In genomic region chr4:151933505-151934214, GRCm38 (mm10) we compare ENCODE assay signal across 7 mouse cellular contexts. TPM values are rescaled to one million over a fixed set of nuclear protein-coding genes. Genes with fewer than 3 reads are reported as not detected.
A peak's percentile ranks its signal among the peaks of the same experiment; 100 is the strongest.
DNase-seq lines count a peak whose midpoint lies in the region; ATAC-seq and TF ChIP-seq lines count a peak whose summit lies in the region.

TSS of gene Dnajc11 (plus strand) at chr4:151933691.

- TF ChIP-seq POLR2A in small intestine, adult 2 months (IDR thresholded peaks at IDR 0.05; ENCODE audit: low read depth, low read length), result peak; percentile 31; the same call in 1 of the 2 replicates

- no peaks in the 10 kb centered on the region for H3K36me3 ChIP-seq in intestine, postnatal 0 days (ENCODE audit: control insufficient read depth, insufficient read depth)
- no peaks in the 10 kb centered on the region for H3K36me3 ChIP-seq in midbrain, embryonic 12.5 days
- H3K36me3 ChIP-seq in small intestine, adult 2 months (ENCODE audit: control insufficient read depth, insufficient read depth, low read length), result no peaks in the 10 kb centered on the region; the same call in 1 of the 2 replicates

- no peaks in the 10 kb centered on the region for H3K27me3 ChIP-seq in intestine, postnatal 0 days (replicated peaks; ENCODE audit: control insufficient read depth, insufficient read depth, low read length)
- H3K27me3 ChIP-seq in midbrain, embryonic 12.5 days, result 0 out of 2 replicates have a peak, but pooled peaks cover 6% of the 10 kb centered on the region
- no peaks in the 10 kb centered on the region for H3K27me3 ChIP-seq in small intestine, adult 2 months (ENCODE audit: control insufficient read depth, insufficient read depth, low read length)

- peak; percentile 89 for DNase-seq in adrenal gland, adult 8-10 months
- peak; percentile 95 for DNase-seq in embryo, embryonic 9.5 days (ENCODE audit: extremely low spot score)
- no peak for DNase-seq in gonadal fat pad, adult 2 months (ENCODE audit: low read depth)
- peak; percentile 90 for DNase-seq in left cerebral cortex, postnatal 4 days

- peak within 1 kb of the TSS; percentile 97 for H3K9ac ChIP-seq in intestine, postnatal 0 days (ENCODE audit: low read depth, low read length)
- peak within 1 kb of the TSS; percentile 93 for H3K9ac ChIP-seq in midbrain, embryonic 12.5 days (replicated peaks)

- peak within 1 kb of the TSS; percentile 94 for H3K4me2 ChIP-seq in intestine, postnatal 0 days (replicated peaks; ENCODE audit: low read depth)
- peak within 1 kb of the TSS; percentile 99 for H3K4me2 ChIP-seq in midbrain, embryonic 12.5 days (replicated peaks)

- TF ChIP-seq CTCF in intestine, postnatal 0 days (IDR thresholded peaks at IDR 0.05; ENCODE audit: low read depth), result peak; percentile 100
- TF ChIP-seq CTCF in small intestine, adult 2 months (IDR thresholded peaks at IDR 0.05; ENCODE audit: extremely low read depth, insufficient read length, insufficient replicate concordance, low read depth, low read length), result peak; percentile 94

- peak; percentile 87 for ATAC-seq in intestine, postnatal 0 days
- peak; percentile 94 for ATAC-seq in midbrain, embryonic 12.5 days (ENCODE audit: low FRiP score, low read depth)

- H3K27ac ChIP-seq in intestine, postnatal 0 days (ENCODE audit: low read depth, low read length), result peak within 1 kb of the TSS; percentile 50
- H3K27ac ChIP-seq in midbrain, embryonic 12.5 days (replicated peaks), result peak within 1 kb of the TSS; percentile 60; the same call in 1 of the 2 replicates
- H3K27ac ChIP-seq in small intestine, adult 2 months (ENCODE audit: insufficient read depth, low read depth, low read length), result peak within 1 kb of the TSS; percentile 1; the same call in 1 of the 2 replicates

- no peaks in the 10 kb centered on the region for H3K4me1 ChIP-seq in intestine, postnatal 0 days (replicated peaks; ENCODE audit: control insufficient read depth, insufficient read depth, low read length)
- peaks cover 17% of the 10 kb centered on the region for H3K4me1 ChIP-seq in midbrain, embryonic 12.5 days
- H3K4me1 ChIP-seq in small intestine, adult 2 months (ENCODE audit: control insufficient read depth, insufficient read depth, insufficient read length, low read length), result peaks cover 20% of the 10 kb centered on the region

- under 1% methylated on average over 76 of the region's 83 CpGs for WGBS in intestine, postnatal 0 days
- WGBS in midbrain, embryonic 12.5 days, result under 1% methylated on average over 75 of the region's 83 CpGs
- WGBS in small intestine, adult 2 months, result under 1% methylated on average over 83 of the region's 83 CpGs

- peak within 1 kb of the TSS; percentile 100 for H3K4me3 ChIP-seq in intestine, postnatal 0 days (ENCODE audit: low read depth, low read length)
- H3K4me3 ChIP-seq in midbrain, embryonic 12.5 days, result peak within 1 kb of the TSS; percentile 99
- peak within 1 kb of the TSS; percentile 95 for H3K4me3 ChIP-seq in small intestine, adult 2 months (ENCODE audit: low read depth, low read length)

- H3K9me3 ChIP-seq in intestine, postnatal 0 days (ENCODE audit: control insufficient read depth), result no peaks in the 10 kb centered on the region
- no peaks in the 10 kb centered on the region for H3K9me3 ChIP-seq in midbrain, embryonic 12.5 days

- intact Hi-C loops in left cerebral cortex, postnatal 4 days (cut with DNase I), result no loop called here

RNA-seq across cellular contexts. Expression of gene Dnajc11, which starts in this region (rescaled TPM):
- 100 to 1,000 TPM in 2 of 4 experiments, 10 to 100 TPM in 2; 84.6 to 116 (median 104) TPM for total RNA-seq in adrenal gland, adult 8-10 months (2022)
- 62.3 and 66.7 TPM in 2 replicates for polyA plus RNA-seq in gonadal fat pad, adult 2 months (2012; rRNA removed)
- polyA plus RNA-seq in intestine, postnatal 0 days (2015; fragmentation: Nextera tagmentation; extraction: Ambion mirVana), result 25.7 and 29.7 TPM in 2 replicates
- total RNA-seq in left cerebral cortex, postnatal 4 days (2021), result 10 to 100 TPM; 74.9 to 79.2 TPM
- 84.4 and 89.8 TPM in 2 replicates for polyA plus RNA-seq in midbrain, embryonic 12.5 days (2016; fragmentation: Nextera tagmentation; extraction: Ambion mirVana)
- 28.1 and 32.0 TPM in 2 replicates for polyA plus RNA-seq in small intestine, adult 2 months (2012; rRNA removed)

Comparison
In these comparisons a context has a peak if more than half of its experiments do, and no peak if none do; other contexts are left out.
1. H3K27ac ChIP-seq: peak in every context shown above with its lines; median percentile 60 in midbrain, embryonic 12.5 days; 50 in intestine, postnatal 0 days; 1 in small intestine, adult 2 months.